Mouse (Mus musculus) megakaryocyte, embryonic 14.5 days (primary cell): ENCODE data around the gene Ero1l.

Experiments
- FLI1 ChIP-seq: IDR thresholded peaks from 2 replicates; pipeline ENCODE4 v1.6.1; 2012; ENCODE audit warnings: low read length, inconsistent platforms, mixed read lengths
- GATA1 ChIP-seq: IDR thresholded peaks from 3 replicates; pipeline ENCODE4 v1.6.1; 2012; ENCODE audit warnings: mixed read lengths, low read length, inconsistent platforms, borderline replicate concordance

GRCm38 (mm10) chr14:45251548-45252076 lies 67.0 kb downstream of the Ero1l start:
- TF ChIP-seq GATA1 (no peak), FLI1 (no peak)
